Mouse (Mus musculus) ES-E14 (cell line): Measurements from ENCODE around the gene Tmprss3. TPM values are rescaled to one million over a fixed set of nuclear protein-coding genes. Genes with fewer than 3 reads are reported as not detected.

Experiments used
- DNase-seq: peaks from one replicate; pipeline ENCODE4 v3.0.0-alpha.2; 2013; ENCODE audit warnings: low read depth, low spot score
- H3K27ac ChIP-seq: 2 replicates; pipeline ENCODE4 v1.5.1; 2012; ENCODE audit warnings: low read depth, mild to moderate bottlenecking, low read length, moderate library complexity, mixed read lengths; ENCODE audit not compliant: poor library complexity, insufficient read depth, severe bottlenecking
- H3K36me3 ChIP-seq: 2 replicates; pipeline ENCODE4 v1.6.1; 2012; ENCODE audit warnings: mild to moderate bottlenecking, low read length, moderate library complexity, mixed read lengths; ENCODE audit not compliant: control insufficient read depth, poor library complexity, insufficient read depth, severe bottlenecking
- H3K4me1 ChIP-seq, 2 experiments: fragments of 150-350 bp in 1 of 2; sonication (generic) in 1 of 2; 2 replicates each; pipeline ENCODE4 v1.6.1; 2012; ENCODE audit warnings: low read length in 2 of 2, mild to moderate bottlenecking in 1 of 2, mixed read lengths in 1 of 2; ENCODE audit not compliant: control insufficient read depth in 2 of 2, insufficient read depth in 2 of 2, poor library complexity in 1 of 2
- H3K4me3 ChIP-seq, 2 experiments: fragments of 150-350 bp in 1 of 2; sonication (generic) in 1 of 2; 2 replicates each; pipeline ENCODE4 v1.5.1; 2012; ENCODE audit warnings: low read length in 2 of 2, low read depth in 1 of 2, mild to moderate bottlenecking in 1 of 2, mixed read lengths in 1 of 2; ENCODE audit not compliant: insufficient read depth in 1 of 2, poor library complexity in 1 of 2, severe bottlenecking in 1 of 2
- H3K9ac ChIP-seq: 2 replicates; pipeline ENCODE4 v1.6.1; 2012; ENCODE audit warnings: low read depth, mild to moderate bottlenecking, low read length, mixed read lengths; ENCODE audit not compliant: poor library complexity, insufficient read depth, severe bottlenecking
- H3K9me3 ChIP-seq: fragments of 150-350 bp; sonication (generic); 2 replicates; pipeline ENCODE4 v1.6.1; 2012; ENCODE audit warnings: low read depth, mild to moderate bottlenecking, low read length; ENCODE audit not compliant: control insufficient read depth, insufficient read depth
- CHD2 ChIP-seq: IDR thresholded peaks from 2 replicates; pipeline ENCODE4 v1.6.1; 2014; ENCODE audit warnings: mild to moderate bottlenecking, low read depth, low read length, inconsistent platforms
- HCFC1 ChIP-seq: IDR thresholded peaks from 2 replicates; pipeline ENCODE4 v1.6.1; 2012; ENCODE audit warnings: low read length, inconsistent platforms, borderline replicate concordance; ENCODE audit not compliant: insufficient read depth
- MAFK ChIP-seq: IDR thresholded peaks from 2 replicates; pipeline ENCODE4 v1.6.1; 2014; ENCODE audit warnings: mild to moderate bottlenecking, low read depth, low read length, inconsistent platforms; ENCODE audit not compliant: insufficient read depth
- ZC3H11A ChIP-seq: IDR thresholded peaks from 2 replicates; pipeline ENCODE4 v1.6.1; 2012; ENCODE audit warnings: low read depth, mild to moderate bottlenecking, inconsistent platforms, low read length, borderline replicate concordance
- ZNF384 ChIP-seq: IDR thresholded peaks from 2 replicates; pipeline ENCODE4 v1.6.1; 2012; ENCODE audit warnings: low read depth, low read length, inconsistent platforms
- in situ Hi-C, 2 experiments: fragments of 600-800 bp; cut with MboI; formaldehyde crosslinking; loops; one replicate each; pipeline ENCODE4 v1.15.1; 2025; ENCODE audit warnings: low sequenced_read_pairs in 2 of 2, inconsistent platforms in 1 of 2; ENCODE audit not compliant: unreplicated experiment in 2 of 2
- total RNA-seq: library from RNA; depleted of rRNA; stranded (reverse); fragments of 300-350 nt; gene quantifications from 2 replicates; pipeline ENCODE4 v1.2.3, GENCODE M21; 2012

The Tmprss3 gene
- total RNA-seq, 1 experiment = 0.36 TPM

- Histone ChIP-seq H3K9ac (no peak overlapping the region), H3K4me3 (no peak overlapping the region), H3K9me3 (no peaks in the 10 kb centered on the region), H3K4me1 (peaks cover 0 to 2% of the 10 kb centered on the region in 2 experiments; a peak in 1 of 4 replicates), H3K27ac (no peak overlapping the region), H3K36me3 (peaks cover 20% of the 10 kb centered on the region; the same call in 1 of the 2 replicates)
- no peak for DNase-seq
- in situ Hi-C loops = no loop called here
- TF ChIP-seq ZNF384 = no peak
- TF ChIP-seq ZC3H11A = no peak
- no peak for TF ChIP-seq MAFK
- TF ChIP-seq HCFC1 = no peak
- no peak for TF ChIP-seq CHD2
These were observed 17.5 kb upstream of the Tmprss3 start for GRCm38 (mm10) chr17:31216068-31216955.

GRCm38 (mm10) chr17:31211881-31212280, 13.1 kb upstream of the Tmprss3 start:
- DNase-seq = peak; percentile 49
- in situ Hi-C loops = no loop called here
- Histone ChIP-seq H3K36me3 (peaks cover 10% of the 10 kb centered on the region; the same call in 1 of the 2 replicates), H3K4me3 (peak overlapping the region; percentile 63 to 75), H3K4me1 (peaks cover 2 to 8% of the 10 kb centered on the region in 2 experiments; a peak in 1 of 4 replicates), H3K9ac (peak overlapping the region; percentile 28), H3K27ac (no peak overlapping the region), H3K9me3 (no peaks in the 10 kb centered on the region)
- TF ChIP-seq MAFK = no peak
- TF ChIP-seq HCFC1 = no peak
- TF ChIP-seq ZC3H11A = no peak
- TF ChIP-seq ZNF384 = no peak
- TF ChIP-seq CHD2 = no peak

GRCm38 (mm10) chr17:31210299-31210698, 11.5 kb upstream of the Tmprss3 start:
- Histone ChIP-seq H3K4me3 (0 out of 4 replicates have a peak overlapping the region, but pooled peaks of 1 of the 2 experiments have one; percentile 33), H3K36me3 (peaks cover 5% of the 10 kb centered on the region; the same call in 1 of the 2 replicates), H3K9me3 (no peaks in the 10 kb centered on the region), H3K9ac (no peak overlapping the region; the same call in 1 of the 2 replicates), H3K4me1 (peaks cover 2 to 8% of the 10 kb centered on the region in 2 experiments; a peak in 1 of 4 replicates), H3K27ac (no peak overlapping the region)
- no peak for DNase-seq
- TF ChIP-seq MAFK (no peak), CHD2 (no peak), HCFC1 (no peak), ZNF384 (no peak), ZC3H11A (no peak)
- in situ Hi-C loops = no loop called here

GRCm38 (mm10) chr17:31209376-31209930, 10.7 kb upstream of the Tmprss3 start:
- TF ChIP-seq HCFC1 = no peak
- TF ChIP-seq ZC3H11A = no peak
- TF ChIP-seq ZNF384 = no peak
- TF ChIP-seq CHD2 = no peak
- TF ChIP-seq MAFK = no peak
- no peak overlapping the region for H3K9ac ChIP-seq
- no peak overlapping the region for H3K4me3 ChIP-seq
- in situ Hi-C loops = no loop called here
- peaks cover 2 to 8% of the 10 kb centered on the region in 2 experiments; a peak in 1 of 4 replicates for H3K4me1 ChIP-seq
- no peak overlapping the region for H3K27ac ChIP-seq
- H3K36me3 ChIP-seq = no peaks in the 10 kb centered on the region
- no peaks in the 10 kb centered on the region for H3K9me3 ChIP-seq
- no peak for DNase-seq
